Mouse (Mus musculus) intestine, embryonic 15.5 days (tissue): ENCODE measurements at regions not wholly inside any gene's neighbourhood (a gene's known extent, or its start where the extent isn't known, plus 50 kb on each side); places are given as distances from the start of the nearest gene placed in this dataset.
A peak's percentile ranks its signal among the peaks of the same experiment; 100 is the strongest.

Source experiments
- ATAC-seq: fragments of 200-750 bp; cut with Nextera tagmentation; 2 replicates; pipeline ENCODE4 v1.8.0; 2017; ENCODE audit warnings: moderate TSS enrichment, moderate library complexity
- H3K27ac ChIP-seq: fragments of 300-500 bp; sonication (generic); 2 replicates; pipeline ENCODE4 v1.5.1; 2015; ENCODE audit warnings: mild to moderate bottlenecking, inconsistent platforms
- H3K27me3 ChIP-seq: fragments of 300-500 bp; sonication (generic); replicated peaks from 2 replicates; pipeline ENCODE4 v1.6.1; 2015; ENCODE audit warnings: inconsistent platforms
- H3K36me3 ChIP-seq: fragments of 300-500 bp; sonication (generic); 2 replicates; pipeline ENCODE4 v1.6.1; 2015; ENCODE audit warnings: inconsistent platforms
- H3K4me1 ChIP-seq: fragments of 300-500 bp; sonication (generic); replicated peaks from 2 replicates; pipeline ENCODE4 v1.6.1; 2015; ENCODE audit warnings: inconsistent platforms
- H3K4me2 ChIP-seq: fragments of 300-500 bp; sonication (generic); replicated peaks from 2 replicates; pipeline ENCODE4 v1.6.1; 2015; ENCODE audit warnings: mild to moderate bottlenecking, inconsistent platforms
- H3K4me3 ChIP-seq: fragments of 300-500 bp; sonication (generic); replicated peaks from 2 replicates; pipeline ENCODE4 v1.5.1; 2015; ENCODE audit warnings: inconsistent platforms
- H3K9ac ChIP-seq: fragments of 300-500 bp; sonication (generic); 2 replicates; pipeline ENCODE4 v1.6.1; 2015; ENCODE audit warnings: inconsistent platforms
- H3K9me3 ChIP-seq: fragments of 300-500 bp; sonication (generic); 2 replicates; pipeline ENCODE4 v1.6.1; 2016; ENCODE audit warnings: inconsistent platforms
- WGBS: fragments of 180-500 bp; shearing (Covaris S2); methylation state at CpG from one replicate; pipeline ENCODE4 v1.1.7; 2015; 5-methylcytosine and 5-hydroxymethylcytosine counted together

GRCm38 (mm10) chr1:186182498-186183203 is 65.5 kb upstream of the Lyplal1 start:
- 0 out of 2 replicates have a peak overlapping the region, but pooled peaks have one; percentile 17 for H3K4me3 ChIP-seq
- 14% methylated on average over 23 of the region's 23 CpGs for WGBS

GRCm38 (mm10) chr1:186177019-186177418 is 59.9 kb upstream of the Lyplal1 start:
- Histone ChIP-seq H3K36me3 (no peaks in the 10 kb centered on the region), H3K4me3 (no peak overlapping the region), H3K27ac (no peak overlapping the region), H3K9ac (no peak overlapping the region), H3K27me3 (no peaks in the 10 kb centered on the region), H3K4me2 (no peak overlapping the region), H3K4me1 (no peaks in the 10 kb centered on the region), H3K9me3 (no peaks in the 10 kb centered on the region)
- 42% methylated on average over 3 of the region's 3 CpGs for WGBS
- no peak for ATAC-seq

More at GRCm38 (mm10) chr1:186182498-186183203, 65.5 kb upstream of the Lyplal1 start:
- H3K4me1 ChIP-seq, result peaks cover 7% of the 10 kb centered on the region; the same call in 1 of the 2 replicates
- H3K9me3 ChIP-seq, result no peaks in the 10 kb centered on the region
- H3K4me2 ChIP-seq, result peak overlapping the region; percentile 56
- ATAC-seq, result peak; percentile 79
- H3K27me3 ChIP-seq, result no peaks in the 10 kb centered on the region
- no peaks in the 10 kb centered on the region for H3K36me3 ChIP-seq
- H3K27ac ChIP-seq, result no peak overlapping the region
- H3K9ac ChIP-seq, result no peak overlapping the region; the same call in 1 of the 2 replicates

- no peak for ATAC-seq
- 44% methylated on average over 8 of the region's 8 CpGs for WGBS
These were observed 56.4 kb upstream of the Lyplal1 start for GRCm38 (mm10) chr1:186173472-186174014.

GRCm38 (mm10) chr1:186171691-186172090 is 54.6 kb upstream of the Lyplal1 start:
- no peak overlapping the region for H3K27ac ChIP-seq
- 87% methylated on average over 6 of the region's 6 CpGs for WGBS
- ATAC-seq, result no peak

More at GRCm38 (mm10) chr1:186173472-186174014, 56.4 kb upstream of the Lyplal1 start:
- H3K36me3 ChIP-seq, result no peaks in the 10 kb centered on the region
- H3K4me2 ChIP-seq, result no peak overlapping the region
- H3K9me3 ChIP-seq, result no peaks in the 10 kb centered on the region
- H3K4me1 ChIP-seq, result no peaks in the 10 kb centered on the region
- H3K27me3 ChIP-seq, result no peaks in the 10 kb centered on the region
- no peak overlapping the region for H3K9ac ChIP-seq
- no peak overlapping the region for H3K4me3 ChIP-seq
- H3K27ac ChIP-seq, result no peak overlapping the region

More at GRCm38 (mm10) chr1:186171691-186172090, 54.6 kb upstream of the Lyplal1 start:
- Histone ChIP-seq H3K27me3 (no peaks in the 10 kb centered on the region), H3K36me3 (no peaks in the 10 kb centered on the region), H3K4me2 (no peak overlapping the region), H3K9ac (no peak overlapping the region), H3K4me3 (no peak overlapping the region), H3K4me1 (no peaks in the 10 kb centered on the region), H3K9me3 (no peaks in the 10 kb centered on the region)
